Mouse (Mus musculus): Measurements from ENCODE around the gene Gm49630. TPM values are rescaled to one million over a fixed set of nuclear protein-coding genes. Genes with fewer than 3 reads are reported as not detected.
"Not testable (repeated sequence)": the region's sequence is repeated elsewhere in the genome, so short reads cannot be mapped to it uniquely, and the experiment has no call there.

Gm49630 gene
- polyA plus RNA-seq (2012; fragmentation: generic; extraction: Trizol) = not detected
- long read RNA-seq, experiment 1 = 0 reads
- long read RNA-seq, experiment 2 = 0 reads

GRCm38 (mm10) chr17:7371879-7372278, at the start of gene Gm49630:
TSS of gene Gm49630 (minus strand) at chr17:7371979.
- not testable (repeated sequence) for H3K27me3 ChIP-seq (ENCODE audit: control insufficient read depth, insufficient read depth, insufficient read length); H3ac ChIP-seq (ENCODE audit: control insufficient read depth, insufficient read length, low read depth); H3K36me3 ChIP-seq (ENCODE audit: control insufficient read depth, insufficient read depth); H3K79me2 ChIP-seq (ENCODE audit: control insufficient read depth, insufficient read depth); H3K79me3 ChIP-seq (ENCODE audit: low read depth); H3K4me3 ChIP-seq (ENCODE audit: insufficient read depth, poor library complexity, severe bottlenecking)

- H3K79me2 ChIP-seq (ENCODE audit: control insufficient read depth, insufficient read depth) = not testable (repeated sequence)
These were observed 48.6 kb upstream of the Gm49630 start for GRCm38 (mm10) chr17:7420191-7420973.

GRCm38 (mm10) chr17:7414601-7415310, 43.0 kb upstream of the Gm49630 start:
- H3K79me2 ChIP-seq (ENCODE audit: control insufficient read depth, insufficient read depth); H3K36me3 ChIP-seq (ENCODE audit: control insufficient read depth, insufficient read depth); H3K27me3 ChIP-seq (ENCODE audit: control insufficient read depth, insufficient read depth, insufficient read length); H3ac ChIP-seq (ENCODE audit: control insufficient read depth, insufficient read length, low read depth); H3K4me3 ChIP-seq (ENCODE audit: insufficient read depth, poor library complexity, severe bottlenecking); H3K79me3 ChIP-seq (ENCODE audit: low read depth): not testable (repeated sequence)

More at GRCm38 (mm10) chr17:7420191-7420973, 48.6 kb upstream of the Gm49630 start:
- H3K4me3 ChIP-seq (ENCODE audit: insufficient read depth, poor library complexity, severe bottlenecking); H3ac ChIP-seq (ENCODE audit: control insufficient read depth, insufficient read length, low read depth); H3K27me3 ChIP-seq (ENCODE audit: control insufficient read depth, insufficient read depth, insufficient read length); H3K36me3 ChIP-seq (ENCODE audit: control insufficient read depth, insufficient read depth); H3K79me3 ChIP-seq (ENCODE audit: low read depth): not testable (repeated sequence)

DNA sequence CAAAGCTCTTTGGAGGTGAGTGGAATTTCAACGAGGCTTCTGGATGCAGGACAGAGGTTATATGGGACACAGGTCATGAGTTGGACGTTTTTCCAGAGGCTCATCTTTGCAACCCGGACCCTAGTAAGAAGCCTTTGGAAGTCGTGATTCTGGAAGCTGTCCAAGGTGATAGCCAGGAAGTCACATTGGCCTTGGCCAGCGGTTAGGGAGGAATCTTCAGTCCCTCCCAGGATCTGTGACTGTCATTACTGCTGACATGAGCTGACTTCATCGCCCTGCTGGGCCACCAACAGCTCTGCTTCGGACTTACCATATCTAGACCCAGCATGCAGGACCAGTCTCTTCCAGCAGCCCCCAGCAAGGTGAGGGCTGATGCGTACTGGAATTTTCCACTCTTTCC, 41.6 kb upstream of the Gm49630 start:
- H3K36me3 ChIP-seq (ENCODE audit: control insufficient read depth, insufficient read depth); H3K27me3 ChIP-seq (ENCODE audit: control insufficient read depth, insufficient read depth, insufficient read length); H3K4me3 ChIP-seq (ENCODE audit: insufficient read depth, poor library complexity, severe bottlenecking); H3ac ChIP-seq (ENCODE audit: control insufficient read depth, insufficient read length, low read depth); H3K79me3 ChIP-seq (ENCODE audit: low read depth); H3K79me2 ChIP-seq (ENCODE audit: control insufficient read depth, insufficient read depth): not testable (repeated sequence)

- H3K79me3 ChIP-seq (ENCODE audit: low read depth); H3ac ChIP-seq (ENCODE audit: control insufficient read depth, insufficient read length, low read depth); H3K79me2 ChIP-seq (ENCODE audit: control insufficient read depth, insufficient read depth); H3K27me3 ChIP-seq (ENCODE audit: control insufficient read depth, insufficient read depth, insufficient read length); H3K4me3 ChIP-seq (ENCODE audit: insufficient read depth, poor library complexity, severe bottlenecking); H3K36me3 ChIP-seq (ENCODE audit: control insufficient read depth, insufficient read depth): not testable (repeated sequence)
These were observed 28.0 kb upstream of the Gm49630 start for GRCm38 (mm10) chr17:7399770-7400169.

GRCm38 (mm10) chr17:7398198-7398847, 26.5 kb upstream of the Gm49630 start:
- not testable (repeated sequence) for H3K27me3 ChIP-seq (ENCODE audit: control insufficient read depth, insufficient read depth, insufficient read length)

GRCm38 (mm10) chr17:7397079-7397478, 25.3 kb upstream of the Gm49630 start:
- H3K36me3 ChIP-seq (ENCODE audit: control insufficient read depth, insufficient read depth); H3ac ChIP-seq (ENCODE audit: control insufficient read depth, insufficient read length, low read depth); H3K79me3 ChIP-seq (ENCODE audit: low read depth); H3K27me3 ChIP-seq (ENCODE audit: control insufficient read depth, insufficient read depth, insufficient read length); H3K4me3 ChIP-seq (ENCODE audit: insufficient read depth, poor library complexity, severe bottlenecking); H3K79me2 ChIP-seq (ENCODE audit: control insufficient read depth, insufficient read depth): not testable (repeated sequence)

More at GRCm38 (mm10) chr17:7398198-7398847, 26.5 kb upstream of the Gm49630 start:
- H3K4me3 ChIP-seq (ENCODE audit: insufficient read depth, poor library complexity, severe bottlenecking); H3ac ChIP-seq (ENCODE audit: control insufficient read depth, insufficient read length, low read depth); H3K79me2 ChIP-seq (ENCODE audit: control insufficient read depth, insufficient read depth); H3K36me3 ChIP-seq (ENCODE audit: control insufficient read depth, insufficient read depth); H3K79me3 ChIP-seq (ENCODE audit: low read depth): not testable (repeated sequence)

DNA sequence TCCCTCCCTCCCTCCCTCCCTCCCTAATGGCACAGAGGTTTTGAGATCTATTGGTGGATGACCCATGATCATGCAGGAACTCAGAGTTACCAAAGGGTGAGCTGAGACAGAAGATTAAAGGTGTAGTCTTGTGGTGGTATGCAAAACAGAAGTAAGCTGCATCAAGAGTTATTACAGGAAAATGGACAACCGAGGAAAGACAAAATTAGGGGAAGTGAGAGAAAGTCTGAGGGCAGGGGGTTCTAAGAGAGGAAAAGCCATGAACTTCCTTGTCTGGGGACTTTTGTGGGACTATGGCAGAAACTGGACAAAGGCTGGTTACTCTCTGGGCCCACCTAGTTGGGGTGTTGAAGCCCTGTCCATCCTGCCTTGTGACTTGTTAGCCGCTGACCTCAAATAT, 24.5 kb upstream of the Gm49630 start:
- not testable (repeated sequence) for H3K79me3 ChIP-seq (ENCODE audit: low read depth); H3K36me3 ChIP-seq (ENCODE audit: control insufficient read depth, insufficient read depth); H3ac ChIP-seq (ENCODE audit: control insufficient read depth, insufficient read length, low read depth); H3K27me3 ChIP-seq (ENCODE audit: control insufficient read depth, insufficient read depth, insufficient read length); H3K79me2 ChIP-seq (ENCODE audit: control insufficient read depth, insufficient read depth); H3K4me3 ChIP-seq (ENCODE audit: insufficient read depth, poor library complexity, severe bottlenecking)

- H3K36me3 ChIP-seq (ENCODE audit: control insufficient read depth, insufficient read depth); H3K4me3 ChIP-seq (ENCODE audit: insufficient read depth, poor library complexity, severe bottlenecking); H3K27me3 ChIP-seq (ENCODE audit: control insufficient read depth, insufficient read depth, insufficient read length); H3K79me3 ChIP-seq (ENCODE audit: low read depth); H3K79me2 ChIP-seq (ENCODE audit: control insufficient read depth, insufficient read depth); H3ac ChIP-seq (ENCODE audit: control insufficient read depth, insufficient read length, low read depth): not testable (repeated sequence)
These were observed 23.9 kb upstream of the Gm49630 start for GRCm38 (mm10) chr17:7395671-7396070.

- not testable (repeated sequence) for H3K36me3 ChIP-seq (ENCODE audit: control insufficient read depth, insufficient read depth); H3K79me2 ChIP-seq (ENCODE audit: control insufficient read depth, insufficient read depth); H3K4me3 ChIP-seq (ENCODE audit: insufficient read depth, poor library complexity, severe bottlenecking); H3K79me3 ChIP-seq (ENCODE audit: low read depth); H3K27me3 ChIP-seq (ENCODE audit: control insufficient read depth, insufficient read depth, insufficient read length); H3ac ChIP-seq (ENCODE audit: control insufficient read depth, insufficient read length, low read depth)
These were observed 23.3 kb upstream of the Gm49630 start for GRCm38 (mm10) chr17:7395116-7395515.

DNA sequence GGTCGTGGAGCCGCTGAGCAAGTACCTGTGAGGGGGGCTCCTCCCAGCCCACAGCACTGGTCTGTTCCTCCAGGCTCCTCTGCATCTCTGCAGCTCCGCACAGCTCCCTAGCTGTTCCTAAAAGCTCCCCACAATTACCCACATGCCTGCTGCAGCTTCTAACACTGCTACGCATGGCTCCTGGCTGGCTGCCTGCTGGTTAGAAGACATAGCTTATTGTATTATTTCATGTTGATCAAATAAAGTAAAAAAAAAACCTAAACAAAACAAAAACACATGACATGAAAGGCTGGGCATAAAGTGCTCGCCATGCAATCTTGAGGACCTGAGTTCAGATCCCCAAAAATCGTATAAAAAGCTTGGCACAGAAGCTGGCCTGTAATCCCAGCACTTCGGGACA, 18.1 kb upstream of the Gm49630 start:
- H3K79me3 ChIP-seq (ENCODE audit: low read depth); H3ac ChIP-seq (ENCODE audit: control insufficient read depth, insufficient read length, low read depth); H3K36me3 ChIP-seq (ENCODE audit: control insufficient read depth, insufficient read depth); H3K4me3 ChIP-seq (ENCODE audit: insufficient read depth, poor library complexity, severe bottlenecking); H3K79me2 ChIP-seq (ENCODE audit: control insufficient read depth, insufficient read depth); H3K27me3 ChIP-seq (ENCODE audit: control insufficient read depth, insufficient read depth, insufficient read length): not testable (repeated sequence)

All from C2C12 (cell line).